Mouse (Mus musculus) heart, postnatal 14 days (tissue): ENCODE results near the gene Abca2. TPM values are rescaled to one million over a fixed set of nuclear protein-coding genes. Genes with fewer than 3 reads are reported as not detected.

Experiments
- DNase-seq, 2 experiments: peaks; one replicate each; pipeline ENCODE4 v3.0.0; 2021 to 2022
- intact Hi-C: fragments of 180-260 bp; cut with DNase I; formaldehyde crosslinking; loops from one replicate; pipeline ENCODE4 v1.15.1; 2025
- microRNA-seq, 2 experiments: library from miRNA; unstranded; fragments of <30 nt; microRNA quantifications; one replicate each; pipeline ENCODE4 v1.2.0; 2021 to 2022
- total RNA-seq, 2 experiments: library from RNA; stranded (reverse); gene quantifications; 2 replicates each; pipeline ENCODE4 v1.2.3; 2021

Gene Abca2
- total RNA-seq, 2 experiments from 2014 or later: 22.0 to 24.4 TPM

GRCm38 (mm10) chr2:25484901-25485647 is 56.6 kb downstream of the Abca2 start:
- intact Hi-C loops: no loop called here
- no peak for DNase-seq

- intact Hi-C loops: no loop called here
- no peak for DNase-seq
These were observed 59.6 kb downstream of the Abca2 start for GRCm38 (mm10) chr2:25487965-25488670.

- DNase-seq: no peak
- intact Hi-C loops: no loop called here
These were observed 60.2 kb downstream of the Abca2 start for GRCm38 (mm10) chr2:25488671-25489068.

GRCm38 (mm10) chr2:25492988-25493387 is 64.5 kb downstream of the Abca2 start:
- intact Hi-C loops: no loop called here
- no peak for DNase-seq

GRCm38 (mm10) chr2:25493476-25493961 is 65.0 kb downstream of the Abca2 start, which contains the start of gene Lcn12:
TSS of gene Lcn12 (minus strand) at chr2:25493911.
- intact Hi-C loops: no loop called here
- DNase-seq: no peak

- DNase-seq: no peak
- intact Hi-C loops: no loop called here
These were observed 68.0 kb downstream of the Abca2 start for GRCm38 (mm10) chr2:25496462-25496861.

Small RNA genes lying within 50 kb of the gene (microRNA-seq; reads per million reads assigned to microRNA genes)
- 0.27 to 7.2 reads per million in 2 experiments for gene Mir3087

Other genes starting within 250 kb of the Abca2 start
- 10 to 100 TPM; 14.0 to 15.0 TPM for gene Nrarp, start 247.9 kb upstream of the Abca2 start, total RNA-seq
- 1 to 10 TPM; 5.0 to 5.5 TPM for gene Tor4a, start 231.8 kb upstream of the Abca2 start, total RNA-seq
- 10 to 100 TPM; 35.7 to 36.2 TPM for gene Nelfb, start 217.2 kb upstream of the Abca2 start, total RNA-seq
- gene Stpg3, start 214.1 kb upstream of the Abca2 start, total RNA-seq: not detected
- not detected for gene Fam166a, start 210.0 kb upstream of the Abca2 start, total RNA-seq
- gene Tubb4b, start 204.0 kb upstream of the Abca2 start, total RNA-seq: 100 to 1,000 TPM; 205 to 231 TPM
- gene Slc34a3, start 194.3 kb upstream of the Abca2 start, total RNA-seq: not detected
- gene Rnf224, start 191.9 kb upstream of the Abca2 start, total RNA-seq: not detected
- gene Rnf208, start 186.4 kb upstream of the Abca2 start, total RNA-seq: under 1 TPM; 0.41 to 0.63 TPM
- gene Cysrt1, start 186.3 kb upstream of the Abca2 start, total RNA-seq: not detected
- gene AL732309.1, start 181.8 kb upstream of the Abca2 start, total RNA-seq: 1 to 10 TPM; 1.9 to 2.4 TPM
- gene Tmem203, start 173.3 kb upstream of the Abca2 start, total RNA-seq: 10 to 100 TPM; 12.7 to 13.4 TPM
- gene Tprn, start 166.1 kb upstream of the Abca2 start, total RNA-seq: 1 to 10 TPM; 5.7 to 7.6 TPM
- gene Ssna1, start 156.3 kb upstream of the Abca2 start, total RNA-seq: 10 to 100 TPM; 38.3 to 46.9 TPM
- 10 to 100 TPM; 44.0 to 44.1 TPM for gene Anapc2, start 156.2 kb upstream of the Abca2 start, total RNA-seq
- gene Tmem210, start 140.6 kb upstream of the Abca2 start, total RNA-seq: not detected
- under 1 TPM in 1 of 2 experiments, not detected in 1; 0.55 TPM for gene Lrrc26, start 138.8 kb upstream of the Abca2 start, total RNA-seq
- gene Grin1, start 109.5 kb upstream of the Abca2 start, total RNA-seq: not detected
- gene Man1b1, start 96.4 kb upstream of the Abca2 start, total RNA-seq: 10 to 100 TPM; 22.1 to 22.2 TPM
- 1 to 10 TPM; 2.7 to 3.9 TPM for gene Dpp7, start 72.3 kb upstream of the Abca2 start, total RNA-seq
- 1 to 10 TPM; 4.5 to 6.0 TPM for gene Uap1l1, start 63.0 kb upstream of the Abca2 start, total RNA-seq
- 1 to 10 TPM in 1 of 2 experiments, under 1 TPM in 1; 0.88 to 1.5 TPM for gene Sapcd2, start 56.4 kb upstream of the Abca2 start, total RNA-seq
- gene Entpd2, start 32.8 kb upstream of the Abca2 start, total RNA-seq: 10 to 100 TPM; 16.1 to 17.0 TPM
- gene Npdc1, start 29.4 kb upstream of the Abca2 start, total RNA-seq: 10 to 100 TPM; 33.8 to 37.1 TPM
- not detected for gene Fut7, start 5.4 kb upstream of the Abca2 start, total RNA-seq
- 1 to 10 TPM; 3.0 to 3.9 TPM for gene Clic3, start 28.1 kb downstream of the Abca2 start, total RNA-seq
- gene Paxx, start 32.4 kb downstream of the Abca2 start, total RNA-seq: 10 to 100 TPM; 22.9 to 23.4 TPM
- 10 to 100 TPM; 30.9 to 38.6 TPM for gene Ptgds, start 41.3 kb downstream of the Abca2 start, total RNA-seq
- not detected for gene Lcn12, start 65.2 kb downstream of the Abca2 start, total RNA-seq
- gene Fbxw5, start 72.0 kb downstream of the Abca2 start, total RNA-seq: 10 to 100 TPM; 92.0 to 96.2 TPM
- gene C8g, start 73.0 kb downstream of the Abca2 start, total RNA-seq: under 1 TPM; 0.51 to 0.98 TPM
- gene Traf2, start 118.2 kb downstream of the Abca2 start, total RNA-seq: 10 to 100 TPM; 16.6 to 16.7 TPM
- gene Edf1, start 129.1 kb downstream of the Abca2 start, total RNA-seq: 100 to 1,000 TPM; 175 to 185 TPM
- gene Mamdc4, start 146.1 kb downstream of the Abca2 start, total RNA-seq: 1 to 10 TPM; 3.0 to 5.2 TPM
- 10 to 100 TPM; 75.4 to 76.0 TPM for gene Phpt1, start 146.5 kb downstream of the Abca2 start, total RNA-seq
- gene Ajm1, start 153.1 kb downstream of the Abca2 start, total RNA-seq: under 1 TPM in 1 of 2 experiments, not detected in 1; 0.10 TPM
- 10 to 100 TPM; 48.1 to 49.7 TPM for gene Rabl6, start 179.8 kb downstream of the Abca2 start, total RNA-seq
- not detected for gene Ccdc183, start 189.0 kb downstream of the Abca2 start, total RNA-seq
- gene Tmem141, start 193.3 kb downstream of the Abca2 start, total RNA-seq: 10 to 100 TPM; 16.6 to 22.5 TPM
- gene Fcna, start 199.3 kb downstream of the Abca2 start, total RNA-seq: 1 to 10 TPM; 6.3 TPM
- gene Lcn8, start 224.4 kb downstream of the Abca2 start, total RNA-seq: 1 to 10 TPM; 1.1 TPM
- gene Lcn5, start 229.2 kb downstream of the Abca2 start, total RNA-seq: not detected
- gene Lcn6, start 248.1 kb downstream of the Abca2 start, total RNA-seq: not detected